Mouse (Mus musculus) cerebellum, postnatal 4 days (tissue): ENCODE data around the gene Sgca.
A peak's percentile ranks its signal among the peaks of the same experiment; 100 is the strongest.

Experiments
- DNase-seq, 2 experiments: peaks; one replicate each; pipeline ENCODE4 v3.0.0; 2022; ENCODE audit warnings: low spot score in 2 of 2, mixed read lengths in 1 of 2

The Sgca gene

DNA sequence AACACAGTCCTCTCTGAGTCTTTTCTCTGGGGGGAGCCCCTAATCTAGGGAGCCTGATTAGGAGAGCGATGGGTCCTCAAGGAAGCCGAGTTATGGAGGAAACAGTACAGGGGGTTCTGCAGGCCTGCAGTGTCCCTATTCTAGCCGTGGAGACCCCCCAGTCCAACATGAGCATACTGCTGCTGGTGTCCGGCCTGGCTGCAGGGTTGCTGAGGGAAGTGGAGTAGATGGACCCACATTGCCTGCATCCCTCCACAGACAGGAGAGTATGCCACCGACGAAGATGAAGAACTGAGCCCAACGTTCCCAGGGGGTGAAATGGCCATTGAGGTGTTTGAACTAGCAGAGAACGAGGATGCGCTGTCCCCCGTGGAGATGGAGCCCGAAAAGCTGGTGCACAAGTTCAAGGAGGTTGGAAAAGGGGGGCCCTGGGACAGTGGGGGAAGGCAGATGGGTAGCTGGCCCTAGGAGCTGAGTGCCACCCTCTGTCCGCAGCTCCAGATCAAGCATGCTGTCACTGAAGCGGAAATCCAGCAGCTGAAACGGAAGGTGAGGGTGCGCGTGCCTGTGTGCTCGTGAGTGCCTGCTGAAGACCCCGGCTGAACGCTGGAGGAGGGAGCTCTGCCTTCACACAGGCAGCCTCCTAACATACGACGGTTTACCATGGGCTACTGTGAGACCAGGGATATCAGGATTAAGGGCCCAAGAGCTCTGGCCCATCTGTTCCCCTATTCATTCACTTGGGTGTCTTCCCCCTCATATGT is 25.6 kb upstream of the Sgca start:
- no peak for DNase-seq

GRCm38 (mm10) chr11:95001058-95001457 is 24.9 kb upstream of the Sgca start:
- DNase-seq = peak in 1 of 2 experiments; percentile 80

DNA sequence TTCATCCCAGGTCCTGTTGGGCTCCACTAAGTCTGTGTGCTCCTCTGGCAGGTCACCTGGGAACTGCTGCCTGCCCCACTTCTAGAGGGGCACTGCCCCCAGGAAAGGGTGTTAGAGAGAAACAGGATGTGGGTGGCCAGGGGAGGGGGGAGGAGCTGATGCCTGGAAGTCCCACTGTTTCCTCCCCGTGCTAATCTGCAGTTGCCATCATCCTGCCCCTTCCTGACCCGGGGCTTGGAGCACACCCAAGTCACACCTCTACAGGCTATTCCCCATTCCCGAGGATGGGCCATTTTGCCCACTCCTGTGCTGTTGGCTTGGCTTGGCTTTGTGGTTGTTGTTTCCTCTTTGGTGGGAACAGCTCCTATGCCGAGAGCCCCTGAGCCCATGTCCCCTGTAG is 24.4 kb upstream of the Sgca start:
- DNase-seq = no peak

- DNase-seq = no peak
Observed at GRCm38 (mm10) chr11:95000128-95000527, 24.0 kb upstream of the Sgca start.

DNA sequence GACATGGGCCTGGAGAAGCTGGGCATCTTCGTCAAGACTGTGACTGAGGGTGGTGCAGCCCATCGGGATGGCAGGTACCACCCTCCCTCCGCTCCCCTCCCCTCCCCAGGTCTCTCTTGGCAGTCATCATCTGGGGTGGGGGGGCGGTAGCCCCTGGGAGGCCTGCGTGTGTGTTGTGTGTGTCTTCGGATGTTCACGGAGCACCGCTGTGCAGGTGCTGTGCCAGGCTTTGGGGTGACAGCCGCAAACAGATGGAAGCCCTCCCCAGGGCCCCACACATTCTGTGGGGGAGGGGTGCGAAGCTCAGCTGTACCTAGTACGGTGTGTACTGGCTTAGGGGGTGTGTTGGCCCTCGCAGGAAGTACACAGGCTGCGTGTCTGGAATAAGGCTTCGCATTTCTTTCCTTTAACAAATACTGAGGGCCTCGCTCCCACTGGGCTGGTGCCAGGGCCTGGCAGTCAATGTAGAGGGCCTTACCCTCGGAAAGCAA is 22.0 kb upstream of the Sgca start:
- no peak for DNase-seq

DNA sequence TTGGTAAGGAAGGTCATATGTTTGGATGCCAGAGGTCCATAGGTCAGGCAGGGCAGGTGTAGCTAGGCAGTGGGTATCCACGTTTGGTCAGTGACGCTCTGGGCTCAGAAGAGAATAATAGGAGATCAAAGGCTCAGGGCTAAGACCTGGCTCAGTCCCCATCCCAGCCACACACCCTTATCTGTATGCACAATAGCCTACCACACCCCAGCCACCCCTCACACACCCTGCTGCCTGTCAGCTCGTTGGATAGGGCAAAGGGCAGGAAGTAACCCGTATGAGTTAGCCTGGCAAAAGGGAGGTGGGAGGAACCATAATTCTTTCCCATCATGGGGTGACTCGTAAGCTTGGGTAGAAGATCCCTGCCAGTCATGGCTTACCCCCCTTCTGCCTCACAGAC is 21.5 kb upstream of the Sgca start:
- no peak for DNase-seq

DNA sequence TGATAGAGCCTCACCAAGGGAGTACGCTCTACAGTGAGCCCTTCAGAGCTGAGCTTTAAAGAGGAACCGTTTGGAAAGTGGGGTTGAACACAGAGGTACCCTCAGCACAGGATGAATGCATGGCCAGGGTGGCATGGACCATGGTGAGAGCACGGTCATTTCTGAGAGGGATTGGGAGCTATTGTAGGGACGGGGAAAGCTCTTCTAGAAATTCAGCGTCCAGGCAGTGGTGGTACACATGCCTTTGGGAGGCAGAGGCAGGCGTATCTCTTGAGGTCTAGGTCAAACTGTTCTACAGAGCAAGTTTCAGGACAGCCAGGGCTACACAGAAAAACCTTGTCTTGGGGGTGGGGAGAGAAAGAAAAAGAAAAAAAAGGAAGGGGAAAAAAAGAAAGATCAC is 20.9 kb upstream of the Sgca start:
- DNase-seq = no peak

- DNase-seq = no peak
Observed at GRCm38 (mm10) chr11:94996101-94996500, 20.0 kb upstream of the Sgca start.

DNA sequence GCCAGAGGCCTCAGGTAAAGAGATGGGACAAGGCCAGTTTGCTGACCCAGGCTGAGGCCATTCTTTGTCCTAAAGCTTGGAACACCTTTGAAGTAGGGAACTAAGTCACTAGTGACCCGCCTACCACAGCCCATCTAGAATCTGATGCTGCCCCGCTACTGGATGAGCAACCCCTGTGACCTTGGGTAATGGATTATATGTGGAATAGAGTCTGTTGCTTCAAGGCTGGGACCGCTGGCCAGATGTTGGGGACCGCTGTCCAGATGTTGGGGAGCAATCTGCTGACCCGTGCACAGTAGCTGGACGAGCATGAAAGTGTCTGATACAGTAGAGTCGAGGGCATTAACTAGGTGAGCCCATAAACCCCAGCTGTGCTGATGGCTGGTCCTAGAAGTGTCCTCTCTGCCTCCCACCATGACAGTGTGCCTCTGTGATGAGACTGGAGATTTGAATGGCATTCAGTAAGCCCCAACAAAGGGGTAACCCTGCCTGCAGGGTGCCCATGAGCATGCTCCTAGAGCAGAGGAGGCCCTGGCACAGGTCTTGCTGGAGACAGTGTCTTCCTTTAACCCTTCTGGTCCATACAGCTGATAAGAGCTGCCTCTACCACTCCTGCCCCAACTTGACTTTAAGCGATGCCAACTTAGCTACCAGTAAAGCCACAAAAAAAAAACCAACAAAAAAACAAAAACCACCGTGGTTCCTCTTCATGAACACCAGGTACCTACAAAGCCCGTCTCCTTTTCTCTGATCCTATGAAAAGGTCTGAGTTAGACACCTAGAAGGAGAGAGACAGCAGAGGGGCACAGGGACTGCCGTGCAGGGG is 19.0 kb upstream of the Sgca start:
- no peak for DNase-seq

DNA sequence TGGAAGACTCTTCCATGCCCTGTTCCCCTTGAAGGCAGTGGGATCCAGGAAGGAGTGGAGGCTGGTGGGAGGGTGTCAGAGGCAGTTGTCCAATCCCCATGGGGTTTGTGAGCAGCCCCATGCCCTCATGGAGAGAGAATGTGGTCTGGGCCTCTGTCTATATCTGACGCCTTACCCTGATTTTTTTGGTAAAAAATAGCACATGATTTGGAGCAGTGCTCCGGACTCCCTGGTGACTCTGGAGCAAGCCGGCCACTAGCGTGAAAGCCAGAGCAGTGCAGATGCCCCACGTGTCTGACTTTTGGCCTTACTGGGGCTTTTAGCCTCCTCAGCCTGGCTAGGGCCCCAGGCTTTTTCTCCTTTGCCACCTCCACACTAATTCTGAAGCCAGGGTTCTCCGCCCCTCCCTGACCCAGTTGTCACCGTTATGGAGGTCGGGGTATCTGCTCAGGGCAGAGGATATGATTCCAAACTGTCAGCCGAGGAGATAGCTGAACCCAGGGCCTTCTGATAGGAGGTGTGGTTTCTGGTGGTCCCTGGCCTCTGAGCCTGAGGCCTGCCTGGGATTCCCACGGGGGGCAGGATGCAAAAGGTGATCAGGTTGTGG is 18.2 kb upstream of the Sgca start:
- no peak for DNase-seq

DNA sequence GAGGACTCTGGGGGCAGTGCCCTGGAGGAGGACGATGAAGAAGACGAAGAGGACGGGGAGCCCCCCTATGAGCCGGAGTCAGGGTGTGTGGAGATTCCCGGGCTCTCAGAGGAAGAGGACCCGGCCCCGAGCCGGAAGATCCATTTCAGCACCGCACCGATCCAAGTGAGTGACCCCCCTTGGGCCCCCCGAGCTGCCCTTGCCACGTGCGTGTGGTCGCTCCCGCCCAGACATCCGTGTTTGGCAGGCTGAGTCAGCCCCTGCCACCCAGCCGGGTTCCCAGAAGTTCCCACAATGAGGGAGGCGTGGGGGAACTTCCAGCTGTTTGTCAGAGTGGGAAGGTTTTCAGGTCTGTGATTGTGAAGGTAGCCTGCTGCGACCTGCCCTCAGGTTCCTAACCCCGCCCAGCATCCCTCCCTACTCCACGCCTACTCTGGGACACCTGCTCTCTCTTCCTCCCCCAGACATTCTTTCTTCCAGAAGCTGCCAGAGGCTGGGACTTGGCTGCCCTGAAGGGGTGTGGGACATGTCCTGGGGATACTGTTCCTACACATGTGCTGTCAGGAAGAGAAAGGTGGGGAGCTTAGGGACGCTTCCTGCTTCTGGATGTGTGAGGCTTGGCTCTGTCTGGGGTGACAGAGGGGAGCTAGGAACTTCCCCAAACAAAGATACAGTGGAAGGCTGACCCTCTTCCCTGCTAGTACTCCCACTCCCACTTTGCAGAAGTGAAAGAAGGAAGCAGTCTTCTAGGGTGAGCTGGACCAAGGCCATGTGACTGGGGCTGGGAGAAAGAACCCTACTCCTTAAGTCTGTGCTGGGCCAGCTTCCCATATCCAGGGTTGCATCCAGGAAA is 16.9 kb upstream of the Sgca start:
- no peak for DNase-seq

- no peak for DNase-seq
Observed at GRCm38 (mm10) chr11:94992480-94992753, 16.3 kb upstream of the Sgca start.

DNA sequence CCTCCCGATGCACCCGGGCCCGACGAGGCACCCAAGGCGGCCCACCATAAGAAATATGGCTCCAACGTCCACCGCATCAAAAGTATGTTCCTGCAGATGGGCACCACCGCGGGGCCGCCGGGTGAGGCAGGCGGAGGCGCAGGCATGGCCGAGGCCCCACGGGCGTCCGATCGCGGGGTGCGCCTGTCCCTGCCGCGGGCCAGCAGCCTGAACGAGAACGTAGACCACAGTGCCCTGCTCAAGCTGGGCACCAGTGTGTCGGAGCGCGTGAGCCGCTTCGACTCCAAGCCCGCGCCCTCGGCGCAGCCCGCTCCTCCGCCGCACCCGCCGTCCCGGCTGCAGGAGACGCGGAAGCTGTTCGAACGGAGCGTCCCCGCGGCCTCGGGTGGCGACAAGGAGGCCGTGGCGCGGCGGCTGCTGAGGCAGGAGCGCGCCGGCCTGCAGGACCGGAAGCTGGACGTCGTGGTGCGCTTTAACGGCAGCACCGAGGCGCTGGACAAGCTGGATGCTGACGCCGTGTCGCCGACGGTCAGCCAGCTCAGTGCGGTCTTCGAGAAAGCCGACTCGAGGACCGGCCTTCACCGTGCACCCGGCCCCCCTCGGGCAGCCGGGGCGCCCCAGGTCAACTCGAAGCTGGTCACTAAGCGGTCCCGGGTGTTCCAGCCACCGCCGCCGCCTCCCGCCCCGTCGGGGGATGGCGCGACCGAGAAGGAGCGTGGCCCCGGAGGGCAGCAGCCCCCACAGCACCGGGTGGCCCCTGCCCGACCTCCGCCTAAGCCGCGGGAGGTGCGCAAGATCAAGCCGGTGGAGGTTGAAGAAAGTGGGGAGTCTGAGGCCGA is 15.7 kb upstream of the Sgca start:
- no peak for DNase-seq

GRCm38 (mm10) chr11:94990749-94991577 is 14.8 kb upstream of the Sgca start, which contains the start of gene Ppp1r9b:
TSS of gene Ppp1r9b (plus strand) at chr11:94991035.
- DNase-seq = peak; percentile 89 to 94

DNA sequence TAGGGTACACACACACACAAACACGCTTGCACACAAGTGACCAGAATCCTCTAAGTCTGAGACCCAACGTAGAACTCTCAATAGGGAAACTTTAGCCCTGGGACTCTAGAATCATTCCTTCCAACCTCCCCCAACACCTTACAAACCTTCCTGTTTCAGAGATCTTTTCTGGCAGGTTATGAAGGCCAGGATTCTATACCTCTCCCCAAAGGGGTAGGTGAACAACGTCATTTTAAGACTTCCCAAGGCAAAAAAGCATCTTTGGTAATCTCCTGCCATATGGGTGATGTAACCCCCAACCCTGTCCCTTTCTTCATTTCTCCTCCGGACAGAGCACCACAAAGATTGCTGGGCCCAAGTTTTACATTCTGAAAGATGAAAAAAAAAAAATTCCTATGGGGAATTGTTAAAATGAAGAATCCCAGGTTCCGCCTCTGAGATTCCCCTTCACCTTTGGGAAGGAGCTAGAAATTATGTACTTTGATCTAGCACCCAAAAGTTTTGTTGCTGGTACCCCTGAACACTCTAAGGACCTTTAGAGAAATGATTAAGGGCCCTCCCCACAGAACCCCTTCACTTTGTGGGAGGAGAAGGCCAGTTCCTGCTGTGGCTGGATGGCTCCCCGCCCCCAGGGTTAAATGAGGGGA is 14.1 kb upstream of the Sgca start:
- DNase-seq = no peak

DNA sequence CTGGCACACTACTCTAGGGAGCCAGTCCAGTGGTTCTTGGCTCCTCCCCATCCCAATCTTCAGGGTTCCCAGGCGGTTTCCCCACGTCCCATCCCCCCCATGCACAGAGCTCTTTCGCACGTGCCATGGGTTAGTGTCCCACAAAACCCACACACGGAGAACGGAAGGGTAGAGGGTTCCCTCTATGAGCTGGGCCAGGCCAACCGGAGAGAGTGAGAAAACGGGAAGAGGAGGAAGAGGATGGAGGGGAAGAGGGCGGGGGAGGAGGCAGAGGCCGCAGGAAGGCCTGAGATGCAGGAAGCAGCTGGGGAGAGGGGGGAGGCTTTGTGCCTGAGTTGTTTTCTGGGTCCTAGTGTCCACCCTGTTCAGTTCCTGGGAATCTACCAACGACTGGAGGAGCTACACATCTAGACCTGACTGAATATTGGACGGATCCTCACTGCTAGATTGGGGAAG is 13.5 kb upstream of the Sgca start:
- DNase-seq = peak in 1 of 2 experiments; percentile 75

DNA sequence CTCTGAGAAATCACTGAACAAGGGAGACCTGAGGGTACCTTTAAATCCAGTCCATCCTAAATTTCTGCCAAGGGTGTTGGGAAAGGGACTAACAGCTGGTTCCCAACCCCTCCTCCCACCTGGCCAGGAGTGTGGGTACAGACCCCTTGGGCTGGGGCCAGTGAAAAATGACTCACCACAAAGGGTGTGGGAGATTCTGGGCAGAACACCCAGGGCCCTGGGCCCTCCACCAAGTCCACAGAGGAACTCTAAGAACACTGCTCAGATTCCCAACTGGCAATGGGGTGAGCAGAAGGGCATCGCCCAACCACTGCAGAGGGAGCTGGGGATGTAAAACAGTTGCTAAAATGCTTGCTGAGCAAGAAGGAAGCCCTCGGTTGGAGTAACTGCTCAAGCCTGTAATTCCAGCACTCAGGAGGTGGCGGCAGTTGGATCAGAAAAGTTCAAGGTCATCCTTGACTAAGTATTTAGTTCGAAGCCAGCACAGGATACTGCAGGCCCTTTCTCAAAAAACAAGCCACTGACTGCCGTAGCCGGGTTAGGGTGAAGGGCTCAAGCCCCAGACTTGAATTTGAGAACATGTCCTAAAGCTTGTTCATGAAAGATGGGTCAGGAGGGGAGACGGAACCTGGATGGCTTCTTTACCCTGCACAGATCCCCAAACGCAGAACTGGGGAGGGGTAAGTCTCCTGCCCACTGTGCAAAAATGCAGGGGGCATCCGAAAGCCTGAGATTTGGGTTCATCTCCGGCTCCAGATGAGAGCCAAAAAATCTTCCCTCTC is 12.8 kb upstream of the Sgca start:
- no peak for DNase-seq

GRCm38 (mm10) chr11:94987851-94988250 is 11.7 kb upstream of the Sgca start:
- no peak for DNase-seq

GRCm38 (mm10) chr11:94987341-94987740 is 11.2 kb upstream of the Sgca start:
- no peak for DNase-seq
